Mouse (Mus musculus) kidney, embryonic 15.5 days (tissue): Measurements from ENCODE around the gene Mrln. TPM values are rescaled to one million over a fixed set of nuclear protein-coding genes. Genes with fewer than 3 reads are reported as not detected.

Experiments used
- ATAC-seq: fragments of 200-750 bp; cut with Nextera tagmentation; replicated peaks from 2 replicates; pipeline ENCODE4 v1.8.0; 2017; ENCODE audit warnings: moderate TSS enrichment; ENCODE audit not compliant: low FRiP score
- H3K27ac ChIP-seq: fragments of 300-500 bp; sonication (generic); 2 replicates; pipeline ENCODE4 v1.5.1; 2015; ENCODE audit warnings: mild to moderate bottlenecking, inconsistent platforms
- H3K27me3 ChIP-seq: fragments of 300-500 bp; sonication (generic); 2 replicates; pipeline ENCODE4 v1.6.1; 2015; ENCODE audit warnings: inconsistent platforms
- H3K36me3 ChIP-seq: fragments of 300-500 bp; sonication (generic); 2 replicates; pipeline ENCODE4 v1.6.1; 2015; ENCODE audit warnings: inconsistent platforms
- H3K4me1 ChIP-seq: fragments of 300-500 bp; sonication (generic); 2 replicates; pipeline ENCODE4 v1.6.1; 2015; ENCODE audit warnings: inconsistent platforms
- H3K4me2 ChIP-seq: fragments of 300-500 bp; sonication (generic); 2 replicates; pipeline ENCODE4 v1.6.1; 2015; ENCODE audit warnings: moderate library complexity, mild to moderate bottlenecking, inconsistent platforms
- H3K4me3 ChIP-seq: fragments of 300-500 bp; sonication (generic); replicated peaks from 2 replicates; pipeline ENCODE4 v1.5.1; 2015; ENCODE audit warnings: mild to moderate bottlenecking, inconsistent platforms
- H3K9ac ChIP-seq: fragments of 300-500 bp; sonication (generic); 2 replicates; pipeline ENCODE4 v1.6.1; 2015; ENCODE audit warnings: mild to moderate bottlenecking, inconsistent platforms
- H3K9me3 ChIP-seq: fragments of 300-500 bp; sonication (generic); replicated peaks from 2 replicates; pipeline ENCODE4 v1.6.1; 2016; ENCODE audit warnings: inconsistent platforms
- WGBS: fragments of 180-500 bp; shearing (Covaris S2); methylation state at CpG from one replicate; pipeline ENCODE4 v1.1.7; 2015; ENCODE audit warnings: mixed read lengths; 5-methylcytosine and 5-hydroxymethylcytosine counted together
- polyA plus RNA-seq: library from polyadenylated mRNA; unstranded; fragments of >200 nt; fragmentation: Nextera tagmentation; extraction: Ambion mirVana; gene quantifications from 2 replicates; pipeline ENCODE4 v1.2.1, GENCODE M21; 2015

Mrln gene
- polyA plus RNA-seq, 1 experiment from 2014 or later, result 8.0 TPM

DNA sequence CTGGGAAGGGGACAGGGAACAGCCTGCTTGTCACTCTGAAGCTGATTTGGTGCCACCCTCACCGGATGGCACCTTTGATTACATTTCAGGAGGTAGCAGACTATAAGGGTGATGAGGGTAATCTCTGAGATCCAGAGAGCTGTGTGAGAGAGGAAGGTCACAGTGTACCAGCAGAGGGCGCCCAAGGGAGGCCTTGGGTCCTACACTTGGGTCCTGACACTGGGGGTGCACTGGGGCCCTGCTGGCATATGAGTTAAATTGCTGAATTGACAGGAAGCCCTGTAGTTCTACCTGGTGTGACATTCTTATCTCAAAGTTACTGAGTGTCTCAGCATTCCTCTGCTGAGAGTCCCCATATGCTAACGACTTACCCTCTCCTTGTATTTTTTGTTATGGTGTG, 31.1 kb upstream of the Mrln start:
- Histone ChIP-seq H3K4me1 (peaks cover 31% of the 10 kb centered on the region; the same call in 1 of the 2 replicates), H3K27ac (no peak overlapping the region), H3K4me3 (no peak overlapping the region), H3K4me2 (no peak overlapping the region), H3K9me3 (no peaks in the 10 kb centered on the region), H3K27me3 (no peaks in the 10 kb centered on the region), H3K36me3 (peaks cover 77% of the 10 kb centered on the region), H3K9ac (no peak overlapping the region)
- WGBS, result 61% methylated on average over 3 of the region's 3 CpGs
- no peak for ATAC-seq

DNA sequence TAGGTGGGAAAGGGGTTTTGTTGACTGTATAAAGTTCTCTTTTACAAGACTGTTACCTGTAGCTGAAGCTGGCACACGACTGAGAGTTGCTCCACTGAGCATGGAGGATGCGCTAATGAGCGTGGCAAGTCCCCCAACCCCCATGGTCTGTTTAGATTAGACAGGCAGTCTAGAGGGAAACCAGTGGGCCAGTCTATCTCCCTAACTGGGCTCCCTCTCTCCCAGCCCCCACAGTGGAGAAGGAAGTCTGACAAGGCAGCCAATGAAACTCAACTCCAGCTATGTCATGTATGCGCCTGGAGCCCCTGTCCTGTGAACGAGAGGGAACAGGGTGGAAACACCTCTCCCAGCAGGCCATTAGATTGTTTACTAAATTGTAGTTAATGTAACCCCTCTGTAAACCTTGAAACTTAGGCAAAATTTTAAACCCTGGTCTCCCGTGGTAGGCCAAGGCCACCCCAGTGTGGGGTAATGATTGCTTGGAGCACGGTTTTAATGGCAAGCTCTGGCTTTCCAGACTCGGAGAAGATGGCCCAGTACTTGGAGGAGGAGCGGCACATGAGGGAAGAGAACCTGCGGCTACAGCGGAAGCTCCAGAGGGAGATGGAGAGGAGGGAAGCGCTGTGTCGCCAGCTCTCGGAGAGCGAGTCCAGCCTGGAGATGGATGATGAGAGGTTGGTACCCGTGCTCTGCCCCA, 29.8 kb upstream of the Mrln start:
- Histone ChIP-seq H3K27me3 (no peaks in the 10 kb centered on the region), H3K9me3 (no peaks in the 10 kb centered on the region), H3K9ac (no peak overlapping the region), H3K4me3 (no peak overlapping the region), H3K36me3 (peaks cover 77% of the 10 kb centered on the region), H3K4me2 (no peak overlapping the region), H3K27ac (peak overlapping the region; percentile 14; the same call in 1 of the 2 replicates), H3K4me1 (peaks cover 26% of the 10 kb centered on the region)
- WGBS, result 70% methylated on average over 16 of the region's 16 CpGs
- ATAC-seq, result peak; percentile 68; the same call in 1 of the 2 replicates

DNA sequence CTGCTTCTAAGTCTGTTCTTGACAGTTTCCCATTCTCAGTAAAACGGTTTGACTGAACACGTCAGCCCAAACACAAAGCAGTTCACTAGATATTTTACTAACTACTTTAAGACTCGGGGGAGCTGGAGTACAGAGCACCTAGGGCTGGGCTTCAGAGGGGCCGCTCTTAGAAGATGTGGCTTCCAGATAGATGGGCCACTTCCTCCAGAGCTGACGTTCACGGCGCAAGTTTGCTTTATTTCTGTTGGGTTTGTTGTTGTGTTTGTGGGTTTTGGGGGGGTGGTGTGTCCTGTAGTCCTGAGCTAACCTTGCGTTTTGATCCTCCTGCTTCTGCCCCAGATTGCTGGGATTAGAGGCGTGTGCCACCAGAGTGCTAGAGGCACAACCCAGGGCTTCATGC, 23.7 kb upstream of the Mrln start:
- 63% methylated on average over 9 of the region's 9 CpGs for WGBS
- Histone ChIP-seq H3K9ac (no peak overlapping the region), H3K4me3 (no peak overlapping the region), H3K4me2 (no peak overlapping the region), H3K9me3 (no peaks in the 10 kb centered on the region), H3K27ac (peak overlapping the region; percentile 79), H3K36me3 (peaks cover 58% of the 10 kb centered on the region), H3K4me1 (peaks cover 39% of the 10 kb centered on the region), H3K27me3 (no peaks in the 10 kb centered on the region)
- no peak for ATAC-seq

DNA sequence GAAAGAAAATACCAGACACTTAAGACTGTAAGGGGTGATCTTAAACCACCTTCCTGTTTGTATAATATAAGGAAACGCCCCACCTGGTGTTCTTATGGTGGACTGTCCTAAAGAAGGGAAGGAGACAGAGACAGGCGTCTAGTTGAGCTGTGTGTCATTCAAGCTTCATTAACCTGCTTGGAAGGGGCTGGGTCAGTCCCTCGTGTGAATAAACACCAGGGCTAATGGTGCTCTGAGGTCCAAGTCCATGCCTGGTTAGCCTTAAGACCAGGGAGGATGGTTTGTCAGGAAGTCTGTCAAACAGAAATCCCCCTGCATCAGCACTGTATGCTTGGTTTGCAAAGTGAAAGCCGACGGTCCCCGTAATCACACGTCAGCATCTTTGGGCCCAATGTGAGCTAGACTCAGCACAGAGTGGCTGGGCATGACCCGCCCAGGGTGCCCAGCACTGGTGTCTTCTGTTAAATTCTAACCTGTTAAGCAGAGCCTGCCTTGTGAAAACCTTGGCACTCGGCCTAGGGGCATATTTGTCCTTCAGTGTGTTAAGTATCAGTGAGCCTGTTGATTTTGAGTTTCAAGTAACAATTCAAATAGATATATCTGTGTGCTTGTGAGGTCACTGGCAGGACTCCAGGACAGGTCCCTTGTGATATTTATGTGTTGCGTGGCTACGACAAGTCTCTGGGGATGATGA, 23.0 kb upstream of the Mrln start:
- Histone ChIP-seq H3K4me3 (no peak overlapping the region), H3K9me3 (no peaks in the 10 kb centered on the region), H3K4me2 (no peak overlapping the region), H3K4me1 (peaks cover 39% of the 10 kb centered on the region), H3K27me3 (no peaks in the 10 kb centered on the region), H3K36me3 (peaks cover 53% of the 10 kb centered on the region), H3K9ac (no peak overlapping the region), H3K27ac (peak overlapping the region; percentile 79)
- 49% methylated on average over 11 of the region's 11 CpGs for WGBS
- peak; percentile 91 for ATAC-seq

DNA sequence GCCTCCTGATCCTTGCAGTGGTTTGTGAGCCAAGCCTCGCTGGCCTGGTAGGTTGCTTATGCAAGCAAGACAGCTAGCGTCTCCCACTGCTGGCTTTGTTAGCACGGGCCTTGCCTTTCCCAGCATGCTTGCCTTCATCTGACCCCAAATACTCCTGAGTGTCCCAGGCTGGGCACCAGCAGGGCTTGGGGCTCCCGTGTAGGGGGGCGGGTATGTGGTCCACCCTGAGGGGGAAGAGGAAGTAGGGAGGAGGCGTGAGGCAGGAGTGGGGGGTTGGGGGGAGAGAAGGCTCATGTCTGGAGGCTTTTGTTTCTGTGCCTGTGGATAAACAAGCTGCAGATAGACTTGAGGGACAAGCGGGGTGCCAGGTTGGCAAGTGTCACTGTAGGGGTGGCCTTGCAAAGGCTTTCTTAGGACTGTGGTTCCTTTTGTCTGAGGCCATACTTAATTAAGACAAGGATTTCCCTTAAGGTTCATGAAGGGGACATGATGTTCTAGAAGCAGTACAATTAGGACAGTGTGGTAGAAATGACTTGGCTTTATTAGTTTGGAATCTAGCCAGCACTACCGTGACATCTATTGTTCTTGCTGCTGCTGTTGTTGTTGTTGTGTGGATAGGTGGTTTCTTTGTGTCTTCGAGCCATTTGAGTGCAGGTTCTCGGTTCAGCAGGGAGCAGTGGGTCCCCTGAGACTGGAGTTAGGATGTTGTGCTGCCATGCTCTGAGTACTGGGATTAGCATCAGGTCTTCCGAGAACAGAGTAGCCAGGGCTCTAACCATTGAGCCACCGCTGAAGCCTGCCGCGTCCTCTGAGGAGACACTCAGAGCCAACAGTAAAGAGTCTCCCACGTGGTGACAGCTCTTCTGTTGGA, 21.0 kb upstream of the Mrln start:
- H3K27ac ChIP-seq, result peak overlapping the region; percentile 83
- ATAC-seq, result no peak
- WGBS, result 51% methylated on average over 15 of the region's 15 CpGs

GRCm38 (mm10) chr10:70186136-70186535, 18.3 kb upstream of the Mrln start:
- 67% methylated on average over 9 of the region's 9 CpGs for WGBS
- peaks cover 67% of the 10 kb centered on the region for H3K36me3 ChIP-seq

More for the DNA sequence above, 21.0 kb upstream of the Mrln start:
- peaks cover 39% of the 10 kb centered on the region for H3K4me1 ChIP-seq
- H3K4me2 ChIP-seq, result no peak overlapping the region
- H3K4me3 ChIP-seq, result no peak overlapping the region
- H3K9ac ChIP-seq, result no peak overlapping the region
- H3K9me3 ChIP-seq, result no peaks in the 10 kb centered on the region
- no peaks in the 10 kb centered on the region for H3K27me3 ChIP-seq
- H3K36me3 ChIP-seq, result peaks cover 50% of the 10 kb centered on the region

DNA sequence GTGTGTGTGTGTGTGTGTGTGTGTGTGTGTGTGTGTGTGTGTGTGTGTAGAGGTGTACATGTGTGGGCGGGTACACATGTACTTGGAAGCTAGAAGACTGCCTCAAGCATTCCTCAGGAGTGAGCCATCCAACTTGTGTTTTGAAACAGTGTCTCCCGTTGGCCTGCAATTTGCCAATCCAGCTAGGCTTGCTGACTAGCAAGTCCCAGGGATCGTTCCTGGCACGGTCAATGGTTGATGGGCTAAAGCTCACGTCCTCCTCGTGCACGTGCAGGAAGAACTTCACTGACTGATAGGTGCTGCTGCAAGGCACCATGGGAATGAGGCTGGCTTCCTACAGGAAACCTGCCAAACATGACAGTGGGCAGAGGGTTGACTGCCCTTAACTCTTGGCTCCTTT, 17.9 kb upstream of the Mrln start:
- no peaks in the 10 kb centered on the region for H3K27me3 ChIP-seq
- no peak for ATAC-seq
- no peak overlapping the region for H3K9ac ChIP-seq
- whole genome bisulfite sequencing, result 93% methylated on average over 7 of the region's 7 CpGs
- peaks cover 71% of the 10 kb centered on the region for H3K36me3 ChIP-seq
- H3K4me2 ChIP-seq, result no peak overlapping the region
- peaks cover 24% of the 10 kb centered on the region for H3K4me1 ChIP-seq
- H3K27ac ChIP-seq, result no peak overlapping the region
- no peak overlapping the region for H3K4me3 ChIP-seq
- no peaks in the 10 kb centered on the region for H3K9me3 ChIP-seq

More at GRCm38 (mm10) chr10:70186136-70186535, 18.3 kb upstream of the Mrln start:
- Histone ChIP-seq H3K27ac (no peak overlapping the region), H3K9me3 (no peaks in the 10 kb centered on the region), H3K4me3 (no peak overlapping the region), H3K4me2 (no peak overlapping the region), H3K4me1 (peaks cover 28% of the 10 kb centered on the region), H3K27me3 (no peaks in the 10 kb centered on the region), H3K9ac (no peak overlapping the region)
- no peak for ATAC-seq

DNA sequence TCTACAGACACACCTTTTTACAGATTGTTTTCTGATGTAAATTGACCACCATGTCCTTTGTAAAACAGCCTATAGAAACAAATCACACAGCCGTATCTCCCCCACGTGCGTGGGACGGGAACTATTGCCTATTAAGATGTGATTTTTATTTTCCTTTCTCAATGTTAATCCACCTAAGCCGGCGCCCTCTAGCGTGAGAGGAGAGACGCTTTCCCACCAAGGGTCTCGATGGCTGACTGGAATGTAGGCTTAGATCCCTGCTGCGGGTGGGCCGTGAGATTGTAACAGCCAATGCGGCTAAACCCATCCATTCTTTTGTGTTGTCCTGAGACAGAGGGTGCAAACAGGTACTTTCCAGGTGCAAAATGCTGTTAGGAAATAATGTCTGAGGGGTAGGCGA, 14.6 kb upstream of the Mrln start:
- H3K4me1 ChIP-seq, result no peaks in the 10 kb centered on the region
- WGBS, result 82% methylated on average over 13 of the region's 13 CpGs
- H3K27me3 ChIP-seq, result no peaks in the 10 kb centered on the region
- H3K9ac ChIP-seq, result no peak overlapping the region
- no peak for ATAC-seq
- no peak overlapping the region for H3K4me2 ChIP-seq
- peaks cover 77% of the 10 kb centered on the region for H3K36me3 ChIP-seq
- no peak overlapping the region for H3K27ac ChIP-seq
- H3K4me3 ChIP-seq, result no peak overlapping the region
- H3K9me3 ChIP-seq, result no peaks in the 10 kb centered on the region

DNA sequence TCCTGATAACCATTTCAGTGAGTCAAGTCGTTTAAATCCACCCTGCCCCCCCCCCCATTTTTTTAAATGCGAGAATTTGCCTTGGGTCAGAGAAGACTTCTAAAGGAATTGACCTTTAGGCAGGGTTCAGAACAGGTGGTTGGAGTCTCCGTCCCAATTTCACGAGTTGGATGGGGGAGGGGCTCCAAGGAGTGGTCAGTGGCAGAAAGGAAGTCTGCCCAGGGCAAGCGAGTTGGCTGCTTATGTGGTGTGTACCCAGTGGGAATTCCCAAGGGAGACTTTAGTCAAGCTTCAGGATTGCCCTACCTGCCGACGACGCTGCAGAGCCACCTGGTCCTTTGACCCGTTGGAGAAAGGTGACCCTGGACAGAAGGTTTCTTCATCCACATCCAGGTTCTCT, 10.2 kb upstream of the Mrln start:
- peaks cover 45% of the 10 kb centered on the region for H3K36me3 ChIP-seq
- WGBS, result 49% methylated on average over 9 of the region's 9 CpGs
- H3K9ac ChIP-seq, result no peak overlapping the region
- H3K27ac ChIP-seq, result no peak overlapping the region
- H3K27me3 ChIP-seq, result no peaks in the 10 kb centered on the region
- no peaks in the 10 kb centered on the region for H3K9me3 ChIP-seq
- H3K4me1 ChIP-seq, result peaks cover 15% of the 10 kb centered on the region; the same call in 1 of the 2 replicates
- ATAC-seq, result no peak
- H3K4me3 ChIP-seq, result no peak overlapping the region
- H3K4me2 ChIP-seq, result no peak overlapping the region

DNA sequence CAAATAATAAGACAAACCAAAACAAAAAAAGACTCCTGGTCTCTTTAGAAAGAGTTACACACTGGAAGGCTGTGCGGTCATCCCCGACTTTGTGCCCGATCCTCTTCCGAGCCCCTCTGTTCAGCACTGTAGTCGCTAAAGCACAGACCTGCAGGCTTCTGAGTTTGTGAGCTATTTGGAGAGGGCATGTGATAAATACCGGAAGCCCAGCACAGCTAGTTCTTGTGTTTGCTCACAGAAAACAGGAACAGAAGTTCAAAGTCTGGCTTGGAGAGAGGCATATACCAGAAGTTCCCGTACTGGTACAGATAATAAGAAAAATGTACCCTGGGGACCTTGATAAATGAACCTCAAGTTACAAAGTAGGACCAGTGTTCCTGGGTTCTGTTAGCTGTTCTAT, 9.2 kb upstream of the Mrln start:
- Histone ChIP-seq H3K9ac (no peak overlapping the region), H3K4me1 (peaks cover 15% of the 10 kb centered on the region; the same call in 1 of the 2 replicates), H3K27ac (no peak overlapping the region), H3K36me3 (peaks cover 35% of the 10 kb centered on the region), H3K4me3 (no peak overlapping the region), H3K4me2 (no peak overlapping the region), H3K27me3 (no peaks in the 10 kb centered on the region), H3K9me3 (no peaks in the 10 kb centered on the region)
- 68% methylated on average over 7 of the region's 7 CpGs for WGBS
- no peak for ATAC-seq

- Histone ChIP-seq H3K9me3 (no peaks in the 10 kb centered on the region), H3K4me2 (no peak overlapping the region), H3K36me3 (peaks cover 30% of the 10 kb centered on the region), H3K27ac (no peak overlapping the region), H3K4me1 (peaks cover 15% of the 10 kb centered on the region; the same call in 1 of the 2 replicates), H3K27me3 (no peaks in the 10 kb centered on the region), H3K4me3 (no peak overlapping the region), H3K9ac (no peak overlapping the region)
- peak; percentile 66; the same call in 1 of the 2 replicates for ATAC-seq
- 50% methylated on average over 7 of the region's 7 CpGs for WGBS
Observed at GRCm38 (mm10) chr10:70195786-70196185, 8.7 kb upstream of the Mrln start.

DNA sequence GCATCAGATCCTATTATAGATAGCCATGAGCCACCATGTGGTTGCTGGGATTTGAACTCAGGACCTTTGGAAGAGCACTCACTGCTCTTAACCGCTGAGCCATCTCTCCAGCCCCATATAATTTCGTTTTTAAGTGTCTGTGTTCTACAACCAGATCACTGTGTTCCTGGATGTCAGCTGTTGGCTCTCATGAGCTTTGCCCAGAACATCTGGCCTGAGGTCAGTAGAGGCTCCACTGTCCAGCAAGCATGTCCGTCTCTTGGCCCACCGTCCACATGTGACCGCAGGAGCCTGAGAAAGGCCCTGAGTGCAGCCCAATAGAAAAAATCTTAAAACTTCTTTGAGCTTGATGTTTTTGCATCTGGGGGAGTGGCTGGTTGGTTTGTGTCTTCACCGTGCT, 7.8 kb upstream of the Mrln start:
- no peak overlapping the region for H3K9ac ChIP-seq
- no peak overlapping the region for H3K4me2 ChIP-seq
- peaks cover 21% of the 10 kb centered on the region for H3K36me3 ChIP-seq
- ATAC-seq, result no peak
- no peak overlapping the region for H3K4me3 ChIP-seq
- H3K27me3 ChIP-seq, result no peaks in the 10 kb centered on the region
- WGBS, result 62% methylated on average over 6 of the region's 6 CpGs
- H3K27ac ChIP-seq, result no peak overlapping the region
- H3K4me1 ChIP-seq, result peaks cover 15% of the 10 kb centered on the region; the same call in 1 of the 2 replicates
- no peaks in the 10 kb centered on the region for H3K9me3 ChIP-seq
